Mouse (Mus musculus) heart, postnatal 0 days (tissue): ENCODE measurements around the gene Bcdin3d.

Experiments used
- CTCF ChIP-seq: IDR thresholded peaks from 2 replicates; pipeline ENCODE4 v1.5.1; 2016; ENCODE audit warnings: antibody characterized with exemption, control low read depth, low read depth
- EP300 ChIP-seq: IDR thresholded peaks from 2 replicates; pipeline ENCODE4 v1.6.1; 2016; ENCODE audit warnings: antibody characterized with exemption, low read depth

- TF ChIP-seq CTCF (no peak), EP300 (peak; percentile 90)
Measured at GRCm38 (mm10) chr15:99449131-99449750, 25.3 kb downstream of the Bcdin3d start.
